Mouse (Mus musculus) mesoderm, embryonic 11.5 days (tissue): ENCODE measurements around the gene 1700001P01Rik.

Experiments used
- DNase-seq: peaks from one replicate; pipeline ENCODE4 v3.0.0-alpha.2; 2012; ENCODE audit warnings: low read depth, low spot score

The 1700001P01Rik gene

GRCm38 (mm10) chr11:97775808-97776496 is at the start of gene 1700001P01Rik:
TSS of gene 1700001P01Rik (minus strand) at chr11:97775918.
- no peak for DNase-seq

DNA sequence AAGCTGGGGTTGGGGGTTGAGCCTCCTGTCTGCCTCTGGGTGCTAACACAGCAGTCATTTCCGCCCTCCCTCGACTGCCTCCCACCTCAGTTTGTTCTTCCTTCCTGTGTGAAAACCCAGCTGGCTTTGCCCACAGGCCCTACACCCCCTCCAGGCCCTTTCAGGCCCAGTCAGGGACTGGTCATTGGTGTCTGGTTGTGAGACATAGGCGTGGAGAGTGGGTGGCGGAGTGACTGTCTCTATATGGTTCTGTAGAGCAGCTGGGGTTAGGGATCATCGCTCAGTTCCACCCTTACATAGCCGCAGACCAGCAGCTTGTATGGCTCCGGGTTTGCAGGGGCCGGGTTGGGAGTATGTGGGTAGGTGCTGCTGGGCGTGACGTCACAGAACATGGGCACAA is 49.6 kb upstream of the 1700001P01Rik start:
- DNase-seq, result no peak

DNA sequence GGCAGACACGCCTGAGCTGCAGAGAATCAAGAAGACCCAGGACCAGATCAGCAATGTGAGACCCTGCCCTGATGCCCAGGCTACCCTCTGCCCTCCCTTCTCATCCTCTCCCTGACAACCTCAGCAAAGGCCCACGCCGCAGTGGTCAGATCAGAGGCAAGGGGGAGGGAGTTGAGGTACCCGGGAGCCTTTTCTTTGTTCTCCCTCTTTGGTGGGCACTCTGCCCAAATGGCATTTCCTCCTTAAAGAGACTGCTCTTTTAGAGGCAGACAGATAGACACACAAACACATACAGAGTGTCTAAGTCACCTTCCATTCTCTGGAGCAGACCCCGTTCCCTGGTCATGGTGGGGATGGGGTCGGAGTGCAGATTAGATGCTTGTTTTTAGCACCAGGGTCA is 49.2 kb upstream of the 1700001P01Rik start:
- DNase-seq, result no peak

DNA sequence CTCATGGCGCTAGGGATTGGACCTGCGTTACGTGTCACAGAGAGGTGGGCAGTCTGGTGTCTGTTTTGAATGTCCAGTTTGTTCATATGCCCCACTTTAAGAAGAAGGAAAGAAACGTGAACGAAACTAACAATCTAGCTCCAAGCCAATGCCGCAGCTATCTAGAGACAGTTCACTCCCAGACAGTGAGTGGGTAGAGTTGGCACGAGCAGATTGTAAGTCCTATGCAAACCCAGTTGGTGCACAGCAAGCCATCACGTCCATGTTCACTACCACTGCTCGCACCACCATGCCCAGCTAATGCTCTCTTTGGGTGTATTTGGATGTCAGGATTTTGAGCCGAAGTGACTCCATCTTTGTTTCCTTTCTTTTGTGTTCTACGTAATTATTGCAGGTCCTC is 48.5 kb upstream of the 1700001P01Rik start:
- DNase-seq, result no peak

GRCm38 (mm10) chr11:97822840-97823603 is 47.3 kb upstream of the 1700001P01Rik start:
- DNase-seq, result no peak

DNA sequence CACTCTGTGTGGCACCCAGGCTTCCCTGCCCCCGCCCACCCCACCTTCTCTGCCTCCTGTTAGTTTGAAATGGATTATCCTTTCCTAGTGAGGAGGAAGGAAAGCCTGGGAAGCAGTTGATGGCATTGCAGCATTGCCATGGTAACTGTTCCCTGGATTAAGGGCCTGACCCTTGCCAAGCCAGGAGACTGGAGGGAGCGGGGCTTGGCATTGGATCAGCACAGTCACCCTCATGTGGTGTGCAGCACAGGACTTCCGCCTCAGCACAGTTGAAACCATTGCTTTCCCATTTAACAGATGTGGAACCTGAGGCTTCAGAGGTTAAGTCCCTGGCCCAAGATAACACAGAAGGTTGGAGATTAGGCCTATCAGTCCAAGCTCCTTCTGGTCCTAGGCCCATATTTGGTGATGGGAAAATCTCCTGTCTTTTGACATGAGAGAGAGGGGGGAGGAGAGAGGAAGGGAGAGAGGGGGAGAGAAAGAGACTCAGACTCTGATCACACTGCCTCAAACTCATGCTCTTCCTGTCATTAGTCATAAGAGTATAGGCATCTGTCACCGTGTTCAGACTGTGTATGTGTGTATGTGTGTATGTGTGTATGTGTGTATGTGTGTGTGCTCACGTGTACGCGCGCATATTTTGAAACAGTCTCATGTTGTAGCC is 45.8 kb upstream of the 1700001P01Rik start:
- DNase-seq, result no peak

DNA sequence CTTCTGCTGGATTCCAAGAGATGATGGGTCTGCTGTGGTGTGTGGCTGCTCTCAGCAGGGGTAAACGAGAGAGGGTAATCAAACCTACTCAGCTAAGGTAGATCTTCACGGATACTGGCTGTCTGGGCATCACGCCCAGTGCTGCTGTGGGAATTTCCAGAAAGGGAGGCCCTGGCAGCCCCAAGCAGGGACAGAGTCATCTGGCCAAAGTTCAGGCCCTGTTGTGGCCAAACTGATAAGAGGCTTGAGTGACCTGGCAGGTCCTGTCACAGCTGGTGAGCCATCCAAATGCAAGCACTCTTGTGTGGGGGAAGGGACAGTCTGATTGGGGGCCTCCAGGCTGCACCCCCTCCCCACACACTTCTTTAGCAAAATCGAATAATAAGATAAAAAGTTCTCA is 45.1 kb upstream of the 1700001P01Rik start:
- no peak for DNase-seq

DNA sequence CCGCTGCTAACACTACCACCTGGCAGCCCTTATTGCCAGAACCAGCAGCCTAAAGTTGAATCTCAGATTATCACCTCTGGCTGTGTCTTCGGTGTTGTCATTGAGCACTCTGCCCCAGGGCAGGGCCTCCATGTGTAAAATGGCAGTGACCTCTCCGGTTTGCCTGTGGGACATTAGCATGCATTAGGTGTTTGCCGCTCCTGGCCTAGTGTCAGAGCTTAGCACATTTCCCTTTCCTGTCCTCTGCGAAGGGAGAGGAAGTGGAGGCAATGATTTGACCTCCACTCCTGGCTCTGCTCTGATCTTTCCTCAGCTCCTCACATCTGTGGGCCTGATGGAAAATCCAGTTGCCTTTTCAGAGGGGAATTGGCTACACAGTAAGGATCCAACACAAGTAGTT is 44.2 kb upstream of the 1700001P01Rik start:
- no peak for DNase-seq

GRCm38 (mm10) chr11:97819102-97819501 is 43.4 kb upstream of the 1700001P01Rik start:
- no peak for DNase-seq

DNA sequence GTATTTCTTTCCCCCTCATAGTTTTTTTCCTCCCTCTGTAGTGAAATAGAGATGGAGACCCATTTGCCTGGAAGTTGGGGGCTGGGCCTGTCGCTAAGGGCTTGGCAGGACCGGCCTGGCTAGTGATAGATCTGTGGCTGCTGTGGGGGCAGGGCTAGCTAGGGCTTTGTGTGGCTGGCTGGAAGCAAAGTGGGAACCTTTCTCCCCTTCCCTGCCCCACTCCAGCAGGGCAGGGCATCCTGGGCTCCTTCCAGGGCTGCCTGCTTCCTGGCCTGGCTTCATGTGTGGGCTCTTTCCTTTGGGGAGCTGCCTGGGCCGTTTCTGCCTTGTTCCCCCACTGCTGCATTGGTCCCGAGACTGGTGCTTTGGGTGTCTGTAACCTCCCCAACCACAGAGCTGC is 42.9 kb upstream of the 1700001P01Rik start:
- DNase-seq, result no peak

GRCm38 (mm10) chr11:97818003-97818402 is 42.3 kb upstream of the 1700001P01Rik start:
- DNase-seq, result no peak

GRCm38 (mm10) chr11:97817379-97817778 is 41.7 kb upstream of the 1700001P01Rik start:
- DNase-seq, result no peak

DNA sequence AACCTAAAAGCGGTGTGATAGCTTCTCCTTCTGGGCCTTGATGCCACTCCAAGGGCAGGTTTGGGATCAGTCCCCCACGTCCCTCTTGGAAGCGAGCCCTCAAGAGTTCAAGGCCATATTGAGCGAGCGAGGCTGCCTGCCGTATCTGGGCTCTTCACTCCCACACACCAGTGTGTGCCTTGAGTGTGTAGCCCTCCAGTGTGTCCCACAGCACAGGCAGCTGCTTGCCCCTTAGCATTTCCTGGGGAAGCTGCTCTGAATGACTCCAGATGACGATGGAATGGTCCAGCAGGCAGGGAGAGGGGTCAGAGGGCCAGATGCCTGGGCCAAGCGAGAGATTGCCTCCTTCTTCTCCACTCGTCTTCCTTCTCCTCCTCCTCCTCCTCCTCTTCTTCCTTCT is 41.2 kb upstream of the 1700001P01Rik start:
- no peak for DNase-seq

- no peak for DNase-seq
These were observed 40.5 kb upstream of the 1700001P01Rik start for GRCm38 (mm10) chr11:97816176-97816575.

GRCm38 (mm10) chr11:97815736-97816135 is 40.0 kb upstream of the 1700001P01Rik start:
- DNase-seq, result no peak

DNA sequence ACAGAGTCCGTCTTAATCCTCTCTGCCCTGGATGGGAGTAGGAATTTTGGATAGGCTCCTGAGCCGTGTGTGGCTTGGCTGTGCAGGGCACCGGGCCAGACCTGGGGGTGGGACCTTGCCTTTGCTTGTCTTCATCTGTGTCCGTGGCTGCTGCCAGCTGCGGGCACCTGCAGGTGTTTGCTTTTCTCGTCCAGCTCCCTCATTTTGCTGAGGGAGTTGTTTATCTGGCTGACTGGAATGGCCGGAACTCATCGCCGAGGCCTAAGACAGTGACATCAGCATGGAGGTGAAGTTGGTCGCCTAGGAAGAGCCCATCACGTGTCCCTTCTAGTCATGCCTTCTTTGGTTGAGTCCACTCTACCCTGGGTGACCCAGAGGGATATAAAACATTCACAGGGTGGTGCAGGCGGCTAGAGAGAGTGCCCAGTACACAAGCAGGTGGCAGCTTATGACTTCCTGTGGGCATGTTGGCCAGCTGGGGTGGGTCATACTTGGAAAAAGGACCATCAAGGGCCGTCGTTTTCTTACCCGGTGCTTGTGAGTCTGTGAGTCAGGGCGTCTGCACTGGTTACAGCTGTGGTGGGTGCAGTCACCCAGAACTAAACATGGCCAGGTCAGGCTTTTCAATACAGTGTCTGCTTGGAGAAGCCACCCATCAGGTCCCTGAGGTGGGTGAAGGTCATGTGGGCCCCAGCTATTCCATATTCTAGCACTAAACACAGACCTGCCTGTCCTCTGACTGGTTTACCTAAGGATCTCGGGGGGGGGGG is 38.2 kb upstream of the 1700001P01Rik start:
- no peak for DNase-seq

DNA sequence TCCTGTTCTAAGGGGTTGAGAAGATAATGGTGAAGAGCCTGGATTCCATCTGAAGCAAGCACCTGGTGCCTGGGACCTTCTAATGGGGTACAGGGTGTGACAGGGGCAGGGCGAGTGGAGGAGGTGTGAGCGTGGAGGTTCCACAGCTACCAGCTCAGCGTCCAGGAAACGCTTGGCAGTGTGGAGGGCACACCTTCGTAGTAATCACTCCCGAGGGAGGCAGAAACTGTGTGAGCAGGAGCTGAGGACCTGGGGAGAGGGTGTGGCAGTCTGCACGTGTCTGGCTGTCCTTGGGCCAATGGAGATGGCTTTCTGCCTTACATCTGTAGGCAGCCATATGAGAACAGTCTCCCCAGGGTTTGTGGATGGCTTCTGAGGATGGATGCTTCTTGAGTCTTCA is 37.4 kb upstream of the 1700001P01Rik start:
- DNase-seq, result no peak

GRCm38 (mm10) chr11:97812491-97812921 is 36.8 kb upstream of the 1700001P01Rik start:
- DNase-seq, result peak; percentile 78

DNA sequence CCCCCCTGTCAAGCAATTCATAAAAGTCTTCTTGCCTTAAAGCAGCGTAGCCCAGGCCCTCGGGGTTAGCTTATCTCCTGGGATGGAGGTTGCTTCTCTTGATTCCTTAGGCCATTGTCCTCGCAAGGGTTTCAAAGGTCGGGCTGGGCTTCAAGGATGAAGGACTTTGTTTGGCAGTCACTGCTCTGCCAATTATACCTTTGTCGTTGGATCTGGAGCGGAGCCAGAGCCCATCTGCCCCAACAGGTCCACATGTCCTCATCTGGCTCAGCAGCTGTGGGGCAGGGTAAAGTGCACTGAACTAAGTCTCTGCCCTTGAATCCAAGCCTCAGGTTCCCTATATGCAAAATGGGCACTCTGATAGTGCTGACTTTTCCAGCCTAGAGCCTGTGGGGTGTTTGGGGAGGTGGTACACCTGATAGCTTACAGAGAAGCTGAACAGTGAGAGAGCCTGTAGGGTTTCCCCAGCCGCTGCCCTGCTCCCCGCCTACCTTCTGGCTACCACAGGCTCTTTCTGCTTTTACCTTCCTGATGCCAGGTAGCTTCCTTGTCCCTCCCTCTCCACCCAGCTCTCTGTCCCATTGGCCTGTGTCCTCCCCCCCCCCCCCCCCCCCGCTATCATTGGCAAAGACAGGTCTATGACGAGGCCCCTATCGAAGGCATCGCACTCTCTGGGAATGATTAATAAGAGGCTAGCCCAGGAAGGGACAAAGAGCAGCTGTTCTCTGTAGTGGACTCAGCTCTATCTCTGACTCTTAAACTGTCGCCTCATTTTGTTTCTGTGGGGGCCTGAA is 36.0 kb upstream of the 1700001P01Rik start:
- no peak for DNase-seq

GRCm38 (mm10) chr11:97810970-97811369 is 35.3 kb upstream of the 1700001P01Rik start:
- DNase-seq, result no peak

GRCm38 (mm10) chr11:97810356-97810755 is 34.6 kb upstream of the 1700001P01Rik start:
- no peak for DNase-seq
